Mouse (Mus musculus) cerebellum, adult 2 months (tissue): ENCODE measurements at regions not wholly inside any gene's neighbourhood (a gene's known extent, or its start where the extent isn't known, plus 50 kb on each side); places are given as distances from the start of the nearest gene placed in this dataset.

Source experiments
- DNase-seq, 2 experiments: peaks; one replicate each; pipeline ENCODE4 v3.0.0; 2021
- H3K27ac ChIP-seq: fragments of 200-500 bp; 2 replicates; pipeline ENCODE4 v1.5.1; 2012; ENCODE audit warnings: low read length, control low read depth, inconsistent platforms; ENCODE audit not compliant: insufficient read depth
- H3K27me3 ChIP-seq: fragments of 200-500 bp; 2 replicates; pipeline ENCODE4 v1.6.1; 2012; ENCODE audit warnings: inconsistent platforms, mild to moderate bottlenecking, low read length, moderate library complexity; ENCODE audit not compliant: control insufficient read depth, insufficient read depth
- H3K4me1 ChIP-seq: fragments of 200-500 bp; 2 replicates; pipeline ENCODE4 v1.6.1; 2011; ENCODE audit warnings: low read length; ENCODE audit not compliant: control insufficient read depth, insufficient read depth
- H3K4me3 ChIP-seq: fragments of 200-500 bp; replicated peaks from 2 replicates; pipeline ENCODE3; 2011; ENCODE audit warnings: mild to moderate bottlenecking, low read depth, low read length, control low read depth; ENCODE audit not compliant: insufficient read depth
- CTCF ChIP-seq: fragments of 200-500 bp; IDR thresholded peaks from 2 replicates; pipeline ENCODE4 v1.5.1; 2011; ENCODE audit warnings: low read depth, mild to moderate bottlenecking, control low read depth, low read length, moderate library complexity, borderline replicate concordance; ENCODE audit not compliant: insufficient read depth
- POLR2A ChIP-seq: fragments of 200-500 bp; IDR thresholded peaks from 2 replicates; pipeline ENCODE4 v1.6.1; 2011; ENCODE audit warnings: low read length, control low read depth, borderline replicate concordance; ENCODE audit not compliant: insufficient read depth
- WGBS: fragments of 180-500 bp; shearing (Covaris S2); methylation state at CpG from one replicate; pipeline ENCODE4 v1.1.7; 2018; 5-methylcytosine and 5-hydroxymethylcytosine counted together

DNA sequence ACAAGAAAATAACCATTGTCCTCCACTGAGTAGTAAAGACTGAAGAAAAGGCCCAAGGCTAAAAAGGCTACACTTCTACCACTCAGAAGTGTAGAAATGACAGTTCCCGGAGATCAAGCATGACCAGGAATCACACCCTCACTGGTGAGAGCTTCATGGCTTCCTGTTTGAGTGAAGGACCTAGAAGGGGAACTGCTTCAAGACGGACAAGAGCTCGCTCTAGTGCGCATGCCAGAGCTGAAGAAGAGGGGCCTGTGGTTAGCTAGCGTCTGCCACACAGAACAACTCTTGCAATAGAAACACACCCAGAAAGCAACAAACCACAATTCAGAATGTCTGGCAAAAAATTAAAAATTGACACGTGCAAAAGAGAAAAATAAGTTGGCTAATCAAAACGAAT is 530.0 kb upstream of the Map3k7 start:
- no peak for TF ChIP-seq POLR2A
- no peak for TF ChIP-seq CTCF

DNA sequence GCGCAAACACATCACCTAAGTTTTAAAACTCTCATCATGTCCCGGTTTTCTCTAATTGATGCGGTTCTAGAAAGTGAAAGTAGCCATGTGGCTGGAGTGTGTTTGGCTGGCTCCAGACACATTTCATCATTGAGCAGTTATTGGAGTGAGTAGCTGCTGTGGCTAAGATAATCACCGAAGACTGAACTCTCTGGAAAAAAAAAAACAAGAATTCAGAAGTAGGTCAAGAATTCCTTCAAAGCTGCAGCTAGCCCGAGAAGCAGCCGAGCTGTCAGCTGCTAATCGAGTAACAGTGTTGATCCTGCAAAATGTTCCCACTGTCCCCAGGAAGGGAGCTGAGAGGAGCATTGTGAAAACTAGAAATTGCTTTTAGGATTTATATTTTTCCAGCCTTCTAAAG is 509.0 kb upstream of the Map3k7 start:
- TF ChIP-seq POLR2A = no peak
- no peak for TF ChIP-seq CTCF
- Histone ChIP-seq H3K4me3 (no peak overlapping the region), H3K27me3 (no peaks in the 10 kb centered on the region; the same call in 1 of the 2 replicates), H3K27ac (no peak overlapping the region), H3K4me1 (no peaks in the 10 kb centered on the region)
- peak in 1 of 2 experiments; percentile 1 for DNase-seq
- 32% methylated on average over 7 of the region's 7 CpGs for WGBS

More for the DNA sequence above, 530.0 kb upstream of the Map3k7 start:
- Histone ChIP-seq H3K27ac (no peak overlapping the region), H3K4me3 (no peak overlapping the region), H3K27me3 (no peaks in the 10 kb centered on the region), H3K4me1 (no peaks in the 10 kb centered on the region)
- WGBS = 87% methylated on average over 7 of the region's 7 CpGs
- no peak for DNase-seq

DNA sequence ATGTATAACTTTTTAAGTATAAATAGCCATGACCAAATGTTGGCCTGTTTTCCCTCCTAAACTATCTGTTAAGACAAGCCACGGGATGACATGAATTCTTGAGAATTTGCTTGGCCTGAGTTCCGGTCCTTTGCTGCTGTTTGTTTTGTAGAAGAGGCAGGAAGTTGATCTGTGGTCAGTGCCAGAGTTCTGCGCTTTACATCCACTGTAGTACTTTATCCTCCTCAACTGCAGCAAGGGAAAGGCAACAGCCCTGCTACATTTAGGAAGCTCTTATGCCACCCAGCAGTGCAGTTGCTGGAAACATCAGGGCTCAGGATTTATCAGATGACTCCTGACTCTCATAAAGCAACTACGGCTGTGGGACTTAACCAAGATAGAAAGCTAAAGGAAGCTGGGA is 508.4 kb upstream of the Map3k7 start:
- TF ChIP-seq CTCF (no peak), POLR2A (no peak)
- Histone ChIP-seq H3K4me3 (no peak overlapping the region), H3K27me3 (no peaks in the 10 kb centered on the region; the same call in 1 of the 2 replicates), H3K4me1 (no peaks in the 10 kb centered on the region), H3K27ac (no peak overlapping the region)
- 70% methylated on average over 4 of the region's 4 CpGs for WGBS
- DNase-seq = no peak

DNA sequence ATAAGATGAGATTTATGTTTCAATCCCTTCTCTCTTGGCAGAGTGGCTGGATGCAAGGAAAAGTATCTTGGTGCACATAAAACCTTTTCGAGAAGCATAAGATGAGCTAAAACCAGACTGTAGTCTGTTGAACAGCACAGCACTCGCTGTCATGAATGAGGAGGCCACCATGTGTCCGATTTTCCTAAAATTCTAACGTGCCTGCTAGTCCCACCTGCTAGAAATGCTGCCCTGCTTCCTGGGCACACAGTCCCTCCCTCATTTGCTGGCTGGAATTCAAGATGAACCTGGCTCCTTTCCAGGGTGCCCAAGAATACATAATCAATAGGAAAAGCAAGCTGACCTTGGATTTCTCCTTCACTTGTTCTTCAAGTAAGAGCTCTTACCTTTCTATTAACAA is 501.4 kb upstream of the Map3k7 start:
- H3K4me3 ChIP-seq = no peak overlapping the region
- H3K27me3 ChIP-seq = no peaks in the 10 kb centered on the region; the same call in 1 of the 2 replicates
- TF ChIP-seq CTCF = no peak
- TF ChIP-seq POLR2A = no peak
- DNase-seq = no peak
- no peak overlapping the region for H3K27ac ChIP-seq
- WGBS = 28% methylated on average over 4 of the region's 4 CpGs
- H3K4me1 ChIP-seq = no peaks in the 10 kb centered on the region

DNA sequence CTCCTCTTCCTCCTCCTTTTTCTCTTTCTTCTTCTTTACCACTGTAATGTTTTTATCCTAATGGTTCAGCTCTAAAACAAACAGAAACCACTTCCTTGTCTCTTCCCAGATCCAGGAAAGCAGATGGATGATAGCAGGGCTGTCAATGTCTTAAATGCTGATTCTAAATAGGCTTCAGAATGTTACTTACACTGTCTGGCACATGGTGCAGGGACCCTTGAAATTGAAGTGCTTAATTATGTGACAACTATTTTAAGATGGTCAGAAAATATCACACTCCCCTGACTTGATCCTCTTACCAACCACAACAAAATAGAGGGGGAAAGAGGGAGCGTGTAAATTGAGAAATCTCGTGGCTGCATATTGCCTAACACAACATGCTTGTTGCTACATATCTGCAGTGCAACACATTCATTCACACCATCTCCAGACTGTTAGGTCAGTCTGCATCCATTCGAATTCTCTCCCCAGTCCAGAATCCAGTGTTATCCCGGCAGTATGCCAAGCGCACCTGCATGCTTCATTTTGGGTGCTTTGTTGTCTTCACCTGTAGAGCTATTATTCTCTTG is 500.7 kb upstream of the Map3k7 start:
- H3K4me1 ChIP-seq = no peaks in the 10 kb centered on the region
- no peak overlapping the region for H3K4me3 ChIP-seq
- DNase-seq = no peak
- H3K27me3 ChIP-seq = no peaks in the 10 kb centered on the region; the same call in 1 of the 2 replicates
- TF ChIP-seq POLR2A = no peak
- TF ChIP-seq CTCF = no peak
- 83% methylated on average over 5 of the region's 5 CpGs for WGBS
- H3K27ac ChIP-seq = no peak overlapping the region

DNA sequence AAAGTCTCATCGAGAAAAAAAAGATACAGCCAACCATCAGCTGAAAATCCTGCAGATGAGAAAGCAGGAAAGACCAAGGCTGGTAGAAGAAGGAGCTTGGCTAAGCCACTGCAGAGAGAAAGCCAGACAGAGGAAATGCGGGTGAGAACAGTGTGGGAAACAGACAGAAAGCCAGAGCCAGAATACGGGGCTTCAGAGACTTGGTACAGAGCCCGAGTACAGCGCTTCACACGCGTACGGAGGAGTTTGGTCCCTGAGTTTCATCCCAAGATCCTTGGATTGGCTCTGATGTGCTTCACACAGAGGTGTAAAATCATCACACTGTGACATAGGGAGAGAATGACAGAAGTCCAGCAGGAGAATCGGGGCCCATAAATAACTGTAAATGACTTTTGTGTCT is 495.6 kb upstream of the Map3k7 start:
- DNase-seq = no peak
- H3K27me3 ChIP-seq = no peaks in the 10 kb centered on the region
- TF ChIP-seq POLR2A = no peak
- no peak for TF ChIP-seq CTCF
- 11% methylated on average over 9 of the region's 9 CpGs for WGBS
- no peak overlapping the region for H3K27ac ChIP-seq
- H3K4me1 ChIP-seq = no peaks in the 10 kb centered on the region
- no peak overlapping the region for H3K4me3 ChIP-seq

DNA sequence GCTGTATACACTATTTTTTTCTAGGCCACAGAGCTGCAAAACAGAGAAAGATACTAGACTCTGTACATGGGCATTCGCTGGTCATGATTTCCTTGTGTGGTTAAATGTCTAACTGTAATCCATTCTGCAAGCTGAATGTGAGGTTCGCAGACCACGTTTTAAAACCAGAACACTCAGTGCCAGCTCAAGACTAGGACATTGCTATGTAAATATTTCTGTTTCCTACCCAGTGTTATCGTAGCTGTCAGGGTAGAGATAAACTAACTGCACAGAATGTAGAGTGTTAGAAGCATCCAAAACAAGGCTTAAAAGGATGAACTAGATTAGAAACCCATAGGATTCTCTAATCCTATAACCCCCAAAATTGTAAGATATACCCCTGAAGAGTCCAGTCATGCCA is 494.1 kb upstream of the Map3k7 start:
- H3K27ac ChIP-seq = no peak overlapping the region
- H3K27me3 ChIP-seq = no peaks in the 10 kb centered on the region
- no peak overlapping the region for H3K4me3 ChIP-seq
- 89% methylated on average over 4 of the region's 4 CpGs for WGBS
- no peaks in the 10 kb centered on the region for H3K4me1 ChIP-seq
- no peak for TF ChIP-seq CTCF
- no peak for TF ChIP-seq POLR2A
- DNase-seq = no peak

DNA sequence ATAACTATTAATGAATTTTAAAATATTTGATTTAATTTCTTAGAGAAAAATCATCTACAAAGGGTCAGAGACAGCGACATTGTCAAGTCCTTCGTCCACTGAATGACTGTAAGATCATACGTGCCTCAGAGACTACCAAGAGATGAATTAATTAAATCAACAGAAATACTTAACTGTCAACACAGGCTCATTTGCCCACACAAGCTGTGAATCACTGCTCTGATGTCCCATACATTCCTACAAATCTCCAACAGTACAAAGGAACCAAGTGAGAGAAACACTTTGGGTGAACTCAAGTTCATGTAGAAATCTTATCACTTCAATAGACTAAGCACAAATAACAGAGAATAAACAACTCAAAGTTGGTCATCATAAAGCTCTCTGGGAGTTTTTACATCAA is 471.4 kb upstream of the Map3k7 start:
- no peaks in the 10 kb centered on the region for H3K4me1 ChIP-seq
- H3K27ac ChIP-seq = no peak overlapping the region
- TF ChIP-seq POLR2A (no peak), CTCF (no peak)
- no peaks in the 10 kb centered on the region for H3K27me3 ChIP-seq
- no peak overlapping the region for H3K4me3 ChIP-seq
- no peak for DNase-seq
- whole genome bisulfite sequencing = 82% methylated on average over 3 of the region's 3 CpGs

DNA sequence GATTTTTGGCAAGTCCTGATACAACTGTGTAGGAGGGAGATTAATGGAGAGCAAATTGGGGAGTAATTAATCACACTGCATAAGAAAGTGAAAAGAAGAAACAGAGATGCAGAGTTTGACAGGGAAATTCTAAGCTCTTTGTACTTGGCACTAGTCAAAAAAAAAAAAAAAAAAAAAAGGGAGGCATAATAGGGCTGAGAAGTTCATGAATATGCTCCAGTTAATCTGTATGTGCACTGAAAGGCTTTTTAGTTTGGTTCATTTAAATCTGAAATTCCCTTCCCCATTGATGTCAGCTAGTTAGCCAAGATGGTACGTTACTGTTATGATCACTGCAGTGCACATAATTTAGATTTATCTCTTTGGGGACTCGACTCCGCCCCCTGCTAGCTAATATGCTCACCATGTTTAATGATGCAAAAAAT is 470.8 kb upstream of the Map3k7 start:
- 33% methylated on average over 3 of the region's 3 CpGs for WGBS

More for the DNA sequence above, 470.8 kb upstream of the Map3k7 start:
- Histone ChIP-seq H3K27ac (no peak overlapping the region), H3K27me3 (no peaks in the 10 kb centered on the region), H3K4me1 (no peaks in the 10 kb centered on the region), H3K4me3 (no peak overlapping the region)
- TF ChIP-seq CTCF = no peak
- no peak for TF ChIP-seq POLR2A
- no peak for DNase-seq
